Mouse (Mus musculus) lung, postnatal 0 days (tissue): ENCODE results near the gene Plxnb3.

Experiments
- CTCF ChIP-seq: IDR thresholded peaks from 2 replicates; pipeline ENCODE4 v1.5.1; 2016; ENCODE audit warnings: antibody characterized with exemption, mild to moderate bottlenecking
- EP300 ChIP-seq: IDR thresholded peaks from 2 replicates; pipeline ENCODE4 v1.6.1; 2016; ENCODE audit warnings: antibody characterized with exemption, mild to moderate bottlenecking, control low read depth

DNA sequence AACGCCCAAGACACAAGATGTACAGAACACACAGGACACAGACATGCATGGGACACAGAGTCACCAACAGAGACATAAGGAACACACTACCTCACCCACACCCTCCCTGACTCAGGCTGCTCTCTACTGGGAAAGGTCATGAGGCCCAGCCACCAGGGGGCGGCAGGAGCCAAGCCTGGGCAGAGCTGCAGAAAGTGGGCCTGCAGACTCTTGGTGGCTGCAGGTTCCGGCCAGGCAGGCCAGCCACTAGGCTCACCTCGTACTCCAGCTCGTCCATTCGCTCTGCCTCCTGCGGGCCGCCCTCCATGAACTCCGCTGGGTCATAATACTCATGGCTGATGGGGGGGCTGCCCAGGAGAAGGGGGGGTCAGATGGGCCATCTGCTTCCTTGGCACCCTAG lies 41.6 kb downstream of the Plxnb3 start:
- peak; percentile 87 for TF ChIP-seq CTCF
- no peak for TF ChIP-seq EP300
